Mouse (Mus musculus) liver (tissue): ENCODE measurements around the gene Wrb.

ENCODE experiments used
- DNase-seq: peaks from one replicate; pipeline ENCODE4 v3.0.0-alpha.2; 2020; ENCODE audit warnings: mixed read lengths

The Wrb gene

GRCm38 (mm10) chr16:96159091-96159731, 14.0 kb downstream of the Wrb start:
- peak; percentile 64 for DNase-seq

- DNase-seq = no peak
Observed at GRCm38 (mm10) chr16:96159794-96160346, 14.7 kb downstream of the Wrb start.

DNA sequence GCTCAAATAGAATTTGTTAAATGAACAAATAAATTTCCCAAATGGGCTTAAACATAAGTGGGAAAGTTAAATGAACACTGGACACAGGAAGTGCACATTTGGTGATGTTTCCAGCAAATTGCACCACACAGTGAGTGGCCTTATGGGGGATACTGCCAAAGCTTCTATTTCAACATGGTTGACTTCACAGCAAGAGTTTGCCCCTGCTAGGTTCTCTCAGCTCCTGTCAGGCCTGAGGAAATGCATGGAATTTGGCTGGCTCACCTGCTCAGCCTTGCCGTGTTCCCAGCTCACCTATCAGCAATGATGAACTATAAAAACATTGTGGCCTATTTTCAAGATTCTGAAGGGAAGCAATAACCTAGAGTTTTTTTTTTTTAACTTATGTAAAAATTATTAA, 15.7 kb downstream of the Wrb start:
- DNase-seq = no peak

GRCm38 (mm10) chr16:96161336-96161735, 16.1 kb downstream of the Wrb start:
- DNase-seq = no peak

- DNase-seq = no peak
Observed at GRCm38 (mm10) chr16:96165723-96166264, 20.6 kb downstream of the Wrb start.

GRCm38 (mm10) chr16:96168837-96169236, 23.6 kb downstream of the Wrb start:
- DNase-seq = no peak

- no peak for DNase-seq
Observed at GRCm38 (mm10) chr16:96173648-96174047, 28.4 kb downstream of the Wrb start.

GRCm38 (mm10) chr16:96175399-96175798, 30.2 kb downstream of the Wrb start:
- no peak for DNase-seq

GRCm38 (mm10) chr16:96179156-96179555, 33.9 kb downstream of the Wrb start:
- DNase-seq = no peak

- no peak for DNase-seq
Observed at GRCm38 (mm10) chr16:96187619-96188018, 42.4 kb downstream of the Wrb start.

GRCm38 (mm10) chr16:96191531-96192506, 46.6 kb downstream of the Wrb start, which contains the start of gene Lca5l:
Gene Lca5l (minus strand): TSS chr16:96192271.
- peak; percentile 98 for DNase-seq

GRCm38 (mm10) chr16:96199913-96200701, 54.9 kb downstream of the Wrb start, which contains the start of gene Sh3bgr:
Gene Sh3bgr (plus strand): TSS chr16:96200450.
- DNase-seq = peak; percentile 27

DNA sequence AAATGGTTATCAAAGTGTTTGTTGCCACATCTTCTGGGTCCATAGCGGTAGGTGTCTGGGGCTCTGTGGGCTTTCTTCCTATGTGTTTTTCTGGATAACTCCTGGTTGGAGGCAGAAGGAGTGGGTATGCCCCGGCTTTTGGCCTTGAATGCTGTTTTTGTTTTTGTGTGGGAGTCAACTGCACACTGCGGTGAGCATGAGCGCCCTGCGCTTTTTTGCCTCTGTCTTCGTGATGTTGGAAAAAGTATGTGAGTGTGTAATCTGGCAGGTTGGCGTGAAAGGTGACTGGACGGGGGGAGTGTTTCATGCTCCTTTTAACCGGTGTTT, 55.5 kb downstream of the Wrb start:
- DNase-seq = no peak

DNA sequence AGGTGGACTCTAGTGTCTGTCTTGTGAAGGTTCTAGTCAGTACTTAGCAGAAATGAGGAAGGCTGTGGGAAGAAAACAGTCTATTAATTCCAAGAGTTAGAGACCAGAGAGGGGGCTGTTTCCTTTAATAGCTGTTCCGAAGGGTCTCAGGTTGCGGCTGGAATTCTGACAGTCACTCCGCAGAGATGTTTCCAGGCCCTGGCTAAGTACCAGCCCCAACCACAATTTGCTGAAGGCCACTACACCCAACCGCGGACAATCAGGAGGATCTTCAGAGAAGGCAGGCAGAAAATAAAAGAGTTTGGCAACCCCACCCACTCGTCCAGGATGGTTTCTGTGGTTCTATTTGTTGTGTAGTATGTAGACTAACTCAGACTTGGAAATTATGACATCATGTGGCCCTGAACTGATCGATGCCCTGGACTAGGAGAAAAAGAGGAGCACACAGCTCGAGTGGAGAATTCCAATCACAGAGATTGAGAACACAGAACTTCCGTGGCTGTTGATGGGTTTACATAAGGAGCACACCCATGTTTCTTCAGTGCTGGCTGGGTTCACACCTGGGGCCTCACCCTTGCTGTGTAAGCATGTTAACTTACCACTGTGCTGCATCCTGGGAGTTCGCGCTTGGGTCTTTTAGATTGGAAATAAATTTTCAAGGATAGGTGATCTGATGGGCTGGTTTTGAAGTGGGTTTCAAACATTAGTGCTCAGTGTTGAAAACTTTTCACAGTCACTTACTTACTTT, 56.5 kb downstream of the Wrb start:
- DNase-seq = no peak
